Mouse (Mus musculus) embryonic fibroblast, embryonic 13.5 days (primary cell): Measurements from ENCODE around the gene Sh3bp5l.

ENCODE experiments used
- CTCF ChIP-seq: IDR thresholded peaks from 2 replicates; pipeline ENCODE4 v1.5.1; 2011; ENCODE audit warnings: mild to moderate bottlenecking, control low read depth, low read length, moderate library complexity, borderline replicate concordance; ENCODE audit not compliant: insufficient read depth
- POLR2A ChIP-seq: IDR thresholded peaks from 2 replicates; pipeline ENCODE4 v1.6.1; 2011; ENCODE audit warnings: low read depth, mild to moderate bottlenecking, control low read depth, low read length, moderate library complexity

- no peak for TF ChIP-seq CTCF
- TF ChIP-seq POLR2A, result no peak; the same call in 1 of the 2 replicates
These were observed 27.6 kb upstream of the Sh3bp5l start for GRCm38 (mm10) chr11:58302774-58303445.
